Mouse (Mus musculus) embryonic facial prominence, embryonic 12.5 days (tissue): ENCODE data around the gene Zfp275. TPM values are rescaled to one million over a fixed set of nuclear protein-coding genes. Genes with fewer than 3 reads are reported as not detected.

Experiments
- polyA plus RNA-seq: library from polyadenylated mRNA; unstranded; fragments of >200 nt; fragmentation: Nextera tagmentation; extraction: Ambion mirVana; gene quantifications from 2 replicates; pipeline ENCODE4 v1.2.1, GENCODE M21; 2016

The Zfp275 gene
- polyA plus RNA-seq, 1 experiment from 2014 or later: 21.6 TPM

Other genes starting within 250 kb of the Zfp275 start
- gene Xlr3a, start 245.5 kb upstream of the Zfp275 start, polyA plus RNA-seq: 1.9 and 3.6 TPM in 2 replicates
- gene Gm14685, start 225.6 kb upstream of the Zfp275 start, polyA plus RNA-seq: 0.05 and 0.18 TPM in 2 replicates
- gene Xlr5b, start 193.8 kb upstream of the Zfp275 start, polyA plus RNA-seq: not detected in 2 replicates
- gene DXBay18, start 193.2 kb upstream of the Zfp275 start, polyA plus RNA-seq: not detected in 2 replicates
- not detected in 2 replicates for gene Spin2d, start 165.6 kb upstream of the Zfp275 start, polyA plus RNA-seq
- 10.4 and 11.2 TPM in 2 replicates for gene Xlr3b, start 150.4 kb upstream of the Zfp275 start, polyA plus RNA-seq
- gene Xlr4b, start 128.3 kb upstream of the Zfp275 start, polyA plus RNA-seq: 0.64 and 0.69 TPM in 2 replicates
- 11.6 and 11.8 TPM in 2 replicates for gene F8a, start 114.3 kb upstream of the Zfp275 start, polyA plus RNA-seq
- 0.47 TPM in 1 of 2 replicates, not detected in the other for gene Xlr4c, start 99.5 kb upstream of the Zfp275 start, polyA plus RNA-seq
- gene Xlr3c, start 77.2 kb upstream of the Zfp275 start, polyA plus RNA-seq: not detected in 2 replicates
- gene Xlr5a, start 49.6 kb upstream of the Zfp275 start, polyA plus RNA-seq: not detected in 2 replicates
- gene Xlr5c, start 49.6 kb upstream of the Zfp275 start, polyA plus RNA-seq: not detected in 2 replicates
- gene Gm45015, start 5.8 kb upstream of the Zfp275 start, polyA plus RNA-seq: not detected in 2 replicates
- not detected in 2 replicates for gene Gm18336, start 56.1 kb downstream of the Zfp275 start, polyA plus RNA-seq
- 0.19 and 0.29 TPM in 2 replicates for gene Zfp92, start 68.5 kb downstream of the Zfp275 start, polyA plus RNA-seq
- gene Trex2, start 92.7 kb downstream of the Zfp275 start, polyA plus RNA-seq: not detected in 2 replicates
- gene Haus7, start 116.4 kb downstream of the Zfp275 start, polyA plus RNA-seq: 81.1 and 85.4 TPM in 2 replicates
- gene Bgn, start 141.0 kb downstream of the Zfp275 start, polyA plus RNA-seq: 43.0 and 46.6 TPM in 2 replicates
- gene Atp2b3, start 160.5 kb downstream of the Zfp275 start, polyA plus RNA-seq: 0.69 and 0.73 TPM in 2 replicates